Mouse (Mus musculus) forebrain, postnatal 0 days (tissue): ENCODE results near the gene Ttc14. TPM values are rescaled to one million over a fixed set of nuclear protein-coding genes. Genes with fewer than 3 reads are reported as not detected.

ENCODE experiments used
- ATAC-seq: fragments of 200-750 bp; cut with Nextera tagmentation; 2 replicates; pipeline ENCODE4 v1.8.0; 2017; ENCODE audit warnings: mild to moderate bottlenecking, moderate library complexity
- DNase-seq: peaks from one replicate; pipeline ENCODE4 v3.0.0-alpha.2; 2015
- H3K27ac ChIP-seq: fragments of 300-500 bp; sonication (generic); 2 replicates; pipeline ENCODE4 v1.5.1; 2014; ENCODE audit warnings: low read depth, mild to moderate bottlenecking, antibody characterized with exemption, low read length, moderate library complexity, mixed read lengths
- H3K27me3 ChIP-seq: fragments of 300-500 bp; sonication (generic); 2 replicates; pipeline ENCODE4 v1.6.1; 2014; ENCODE audit warnings: mild to moderate bottlenecking, low read length, mixed read lengths; ENCODE audit not compliant: insufficient read depth
- H3K36me3 ChIP-seq: fragments of 300-500 bp; sonication (generic); 2 replicates; pipeline ENCODE4 v1.6.1; 2014; ENCODE audit warnings: mild to moderate bottlenecking, moderate library complexity; ENCODE audit not compliant: insufficient read depth
- H3K4me1 ChIP-seq: fragments of 300-500 bp; sonication (generic); 2 replicates; pipeline ENCODE4 v1.6.1; 2014; ENCODE audit warnings: antibody characterized with exemption; ENCODE audit not compliant: insufficient read depth
- H3K4me2 ChIP-seq: fragments of 300-500 bp; sonication (generic); 2 replicates; pipeline ENCODE4 v1.6.1; 2014; ENCODE audit warnings: low read depth, mild to moderate bottlenecking, moderate library complexity
- H3K4me3 ChIP-seq: fragments of 300-500 bp; sonication (generic); 2 replicates; pipeline ENCODE4 v1.5.1; 2014; ENCODE audit warnings: low read depth, low read length, mixed read lengths
- H3K9ac ChIP-seq: fragments of 300-500 bp; sonication (generic); 2 replicates; pipeline ENCODE4 v1.6.1; 2014; ENCODE audit warnings: mild to moderate bottlenecking
- H3K9me3 ChIP-seq: fragments of 300-500 bp; sonication (generic); 2 replicates; pipeline ENCODE4 v1.6.1; 2016; ENCODE audit warnings: low read length
- CTCF ChIP-seq: sonication (generic); IDR thresholded peaks from 2 replicates; pipeline ENCODE4 v1.5.1; 2016; ENCODE audit warnings: antibody characterized with exemption, control low read depth, low read depth
- polyA plus RNA-seq: library from polyadenylated mRNA; unstranded; fragments of >200 nt; fragmentation: Nextera tagmentation; extraction: Ambion mirVana; gene quantifications from 2 replicates; pipeline ENCODE4 v1.2.1, GENCODE M21; 2015
- total RNA-seq: library from RNA; depleted of rRNA; stranded (reverse); fragments of >200 nt; gene quantifications from 2 replicates; pipeline ENCODE4 v1.2.3, GENCODE M21; 2014; rRNA removed

The Ttc14 gene
- total and polyA plus RNA-seq, 2 experiments from 2014 or later, result 43.7 to 50.6 TPM

DNA sequence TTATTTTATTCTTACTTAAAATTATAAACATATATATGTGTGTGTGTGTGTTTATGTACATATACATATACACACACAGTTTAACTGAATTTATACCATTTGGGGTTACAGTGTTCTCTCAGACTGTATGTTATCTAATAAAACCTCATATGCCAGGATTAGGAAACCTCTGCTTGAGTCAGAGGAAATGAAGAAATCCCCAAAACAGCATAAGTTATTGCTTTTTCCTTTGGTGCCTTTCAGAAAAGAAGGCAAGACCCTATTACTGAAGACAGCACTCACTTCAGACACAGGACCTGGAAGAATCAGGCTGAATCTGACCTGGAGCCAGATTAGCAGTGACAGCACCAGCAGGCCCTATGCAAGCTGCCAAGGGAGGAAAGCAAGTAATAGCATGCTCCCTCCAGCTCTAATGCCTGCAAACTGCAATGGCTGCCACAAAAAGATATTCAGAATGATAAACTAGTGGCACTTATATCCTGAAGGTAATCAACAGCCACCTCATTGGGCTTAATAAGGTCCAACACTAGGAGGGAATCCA, 64.4 kb downstream of the Ttc14 start:
- Histone ChIP-seq H3K27ac (no peak overlapping the region), H3K4me1 (no peaks in the 10 kb centered on the region), H3K9ac (no peak overlapping the region), H3K4me3 (no peak overlapping the region), H3K27me3 (no peaks in the 10 kb centered on the region), H3K4me2 (no peak overlapping the region), H3K9me3 (no peaks in the 10 kb centered on the region), H3K36me3 (no peaks in the 10 kb centered on the region)
- TF ChIP-seq CTCF, result no peak
- no peak for ATAC-seq
- no peak for DNase-seq

Other genes starting within 250 kb of the Ttc14 start
- gene Ccdc39, start 44.5 kb downstream of the Ttc14 start, total RNA-seq, result 26.7 and 32.2 TPM in 2 replicates
- gene Ccdc39, start 44.5 kb downstream of the Ttc14 start, polyA plus RNA-seq, result 10.1 and 12.9 TPM in 2 replicates
- gene Fxr1, start 220.1 kb downstream of the Ttc14 start, total RNA-seq, result 72.5 and 79.5 TPM in 2 replicates
- 24.6 and 27.3 TPM in 2 replicates for gene Fxr1, start 220.1 kb downstream of the Ttc14 start, polyA plus RNA-seq